Mouse (Mus musculus) liver, embryonic 12.5 days (tissue): ENCODE measurements around the gene Tas2r109. TPM values are rescaled to one million over a fixed set of nuclear protein-coding genes. Genes with fewer than 3 reads are reported as not detected.
"Not testable (repeated sequence)": the region's sequence is repeated elsewhere in the genome, so short reads cannot be mapped to it uniquely, and the experiment has no call there.

Source experiments
- ATAC-seq: fragments of 200-750 bp; cut with Nextera tagmentation; 2 replicates; pipeline ENCODE4 v1.8.0; 2017; ENCODE audit warnings: moderate number of reproducible peaks, mild to moderate bottlenecking, moderate library complexity
- H3K27ac ChIP-seq: fragments of 300-500 bp; sonication (generic); 2 replicates; pipeline ENCODE4 v1.5.1; 2016; ENCODE audit warnings: mild to moderate bottlenecking
- H3K27me3 ChIP-seq: fragments of 300-500 bp; sonication (generic); replicated peaks from 2 replicates; pipeline ENCODE4 v1.6.1; 2016; ENCODE audit warnings: mild to moderate bottlenecking, moderate library complexity
- H3K36me3 ChIP-seq: fragments of 300-500 bp; sonication (generic); 2 replicates; pipeline ENCODE4 v1.6.1; 2016; ENCODE audit warnings: mild to moderate bottlenecking, moderate library complexity
- H3K4me1 ChIP-seq: fragments of 300-500 bp; sonication (generic); 2 replicates; pipeline ENCODE4 v1.6.1; 2016
- H3K4me2 ChIP-seq: fragments of 300-500 bp; sonication (generic); 2 replicates; pipeline ENCODE4 v1.6.1; 2016; ENCODE audit warnings: mild to moderate bottlenecking, moderate library complexity
- H3K4me3 ChIP-seq: fragments of 300-500 bp; sonication (generic); 2 replicates; pipeline ENCODE4 v1.5.1; 2016; ENCODE audit warnings: mild to moderate bottlenecking, moderate library complexity
- H3K9ac ChIP-seq: fragments of 300-500 bp; sonication (generic); 2 replicates; pipeline ENCODE4 v1.6.1; 2016; ENCODE audit warnings: mild to moderate bottlenecking, moderate library complexity
- H3K9me3 ChIP-seq: fragments of 300-500 bp; sonication (generic); replicated peaks from 2 replicates; pipeline ENCODE4 v1.6.1; 2016; ENCODE audit warnings: mild to moderate bottlenecking, moderate library complexity
- WGBS: fragments of 180-500 bp; shearing (Covaris S2); methylation state at CpG from one replicate; pipeline ENCODE4 v1.1.7; 2016; ENCODE audit not compliant: insufficient replicate concordance; 5-methylcytosine and 5-hydroxymethylcytosine counted together
- polyA plus RNA-seq: library from polyadenylated mRNA; unstranded; fragments of >200 nt; fragmentation: Nextera tagmentation; extraction: Ambion mirVana; gene quantifications from 2 replicates; pipeline ENCODE4 v1.2.1, GENCODE M21; 2016

Tas2r109 gene
- polyA plus RNA-seq, result not detected in 2 replicates

GRCm38 (mm10) chr6:132980865-132981264, at the start of gene Tas2r109:
TSS of gene Tas2r109 (minus strand) at chr6:132980965.
- H3K27ac ChIP-seq, result no peak within 1 kb of the TSS
- H3K4me2 ChIP-seq, result no peak within 1 kb of the TSS
- no peak within 1 kb of the TSS for H3K4me3 ChIP-seq
- no peak within 1 kb of the TSS for H3K9ac ChIP-seq
- H3K27me3 ChIP-seq, result no peaks in the 10 kb centered on the region
- no peaks in the 10 kb centered on the region for H3K9me3 ChIP-seq
- H3K4me1 ChIP-seq, result no peaks in the 10 kb centered on the region
- ATAC-seq, result no peak
- WGBS, result 43% methylated on average over 2 of the region's 2 CpGs
- H3K36me3 ChIP-seq, result no peaks in the 10 kb centered on the region

DNA sequence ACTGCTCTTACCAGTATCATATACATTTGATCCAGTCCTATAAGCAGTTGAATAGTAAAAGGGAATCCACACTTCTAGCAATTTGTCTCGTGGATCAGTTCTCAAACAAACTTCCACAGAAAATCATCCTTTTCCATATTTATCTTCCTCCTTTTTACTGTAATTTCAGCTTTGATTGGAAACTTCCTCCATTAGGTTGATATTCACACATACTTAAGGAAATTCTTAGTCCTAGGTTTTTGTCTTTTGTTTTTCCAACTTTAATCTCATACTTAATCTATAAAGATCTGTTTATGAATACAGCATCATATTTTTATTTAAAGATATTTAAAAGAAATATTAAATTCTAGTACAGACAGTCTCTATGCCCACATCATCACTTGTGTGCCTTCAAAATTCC, 22.9 kb downstream of the Tas2r109 start, which contains the start of gene Tas2r131:
Gene Tas2r131 (minus strand): TSS at position 101 of the 400 bp plus-strand sequence.
- H3K9ac ChIP-seq, result no peak within 1 kb of the TSS
- no peak for ATAC-seq
- H3K4me2 ChIP-seq, result no peak within 1 kb of the TSS
- 44% methylated on average over 1 of the region's 1 CpGs for WGBS
- H3K9me3 ChIP-seq, result no peaks in the 10 kb centered on the region
- no peaks in the 10 kb centered on the region for H3K27me3 ChIP-seq
- H3K4me3 ChIP-seq, result no peak within 1 kb of the TSS
- no peaks in the 10 kb centered on the region for H3K36me3 ChIP-seq
- H3K4me1 ChIP-seq, result no peaks in the 10 kb centered on the region
- H3K27ac ChIP-seq, result no peak within 1 kb of the TSS

DNA sequence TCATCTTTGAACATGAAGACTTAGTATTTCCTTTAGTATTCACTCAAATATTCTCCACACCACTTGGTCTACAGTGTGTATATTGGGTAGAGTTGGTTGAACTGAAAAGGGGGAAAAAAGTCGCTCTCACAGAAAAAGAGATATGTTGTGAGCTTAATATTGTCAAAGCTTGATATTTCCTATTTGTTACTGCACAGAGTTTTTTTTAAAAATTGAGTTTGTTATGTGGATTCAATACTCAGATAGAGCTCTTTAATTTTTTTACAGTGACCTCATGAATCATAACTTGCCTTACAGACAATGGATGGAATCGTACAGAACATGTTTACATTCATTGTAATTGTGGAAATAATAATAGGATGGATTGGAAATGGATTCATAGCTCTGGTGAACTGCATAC, 30.0 kb downstream of the Tas2r109 start, which contains the start of gene Tas2r129:
Gene Tas2r129 (plus strand): TSS at position 301 of the 400 bp plus-strand sequence.
- no peak for ATAC-seq
- Histone ChIP-seq H3K27me3 (no peaks in the 10 kb centered on the region), H3K9ac (no peak within 1 kb of the TSS), H3K9me3 (no peaks in the 10 kb centered on the region), H3K4me3 (no peak within 1 kb of the TSS), H3K4me2 (no peak within 1 kb of the TSS), H3K4me1 (no peaks in the 10 kb centered on the region), H3K27ac (no peak within 1 kb of the TSS), H3K36me3 (no peaks in the 10 kb centered on the region)
- WGBS, result 61% methylated on average over 2 of the region's 2 CpGs

DNA sequence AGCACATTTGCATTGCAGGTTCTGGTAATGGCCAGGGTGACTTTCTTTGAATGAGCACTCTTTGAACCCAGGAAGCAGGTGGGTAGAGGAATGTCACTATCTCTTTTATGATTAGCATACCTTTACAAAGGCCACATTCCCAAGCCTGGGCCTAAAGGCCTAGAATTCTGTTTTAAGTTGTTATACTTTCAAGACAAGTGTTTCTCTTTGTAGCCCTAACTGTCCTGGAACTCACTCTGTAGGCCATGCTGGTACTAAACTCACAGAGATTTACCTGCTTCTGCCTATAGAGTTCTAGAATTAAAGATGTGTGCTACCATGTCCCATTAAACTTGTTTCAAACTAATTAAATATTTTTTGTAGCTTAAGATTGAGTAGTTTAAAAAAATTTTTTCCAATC, 39.4 kb downstream of the Tas2r109 start:
- ATAC-seq, H3K9ac ChIP-seq: not testable (repeated sequence)

More for the DNA sequence above, 39.4 kb downstream of the Tas2r109 start:
- not testable (repeated sequence) for H3K27me3 ChIP-seq, H3K4me3 ChIP-seq, H3K4me1 ChIP-seq, H3K27ac ChIP-seq, H3K4me2 ChIP-seq, H3K36me3 ChIP-seq, H3K9me3 ChIP-seq

Other genes with a start within 250 kb of the Tas2r109 start
- gene Tas2r115, start 242.9 kb downstream of the Tas2r109 start, polyA plus RNA-seq, result not detected in 2 replicates
- not detected in 2 replicates for gene Tas2r124, start 226.2 kb downstream of the Tas2r109 start, polyA plus RNA-seq
- gene Tas2r102, start 218.8 kb downstream of the Tas2r109 start, polyA plus RNA-seq, result not detected in 2 replicates
- not detected in 2 replicates for gene Tas2r136, start 202.8 kb downstream of the Tas2r109 start, polyA plus RNA-seq
- not detected in 2 replicates for gene Tas2r117, start 178.1 kb downstream of the Tas2r109 start, polyA plus RNA-seq
- not detected in 2 replicates for gene Tas2r123, start 133.8 kb downstream of the Tas2r109 start, polyA plus RNA-seq
- gene Tas2r116, start 125.5 kb downstream of the Tas2r109 start, polyA plus RNA-seq, result not detected in 2 replicates
- gene Tas2r110, start 113.0 kb downstream of the Tas2r109 start, polyA plus RNA-seq, result not detected in 2 replicates
- gene Tas2r113, start 88.0 kb downstream of the Tas2r109 start, polyA plus RNA-seq, result not detected in 2 replicates
- not detected in 2 replicates for gene Tas2r125, start 71.3 kb downstream of the Tas2r109 start, polyA plus RNA-seq
- gene Tas2r129, start 29.9 kb downstream of the Tas2r109 start, polyA plus RNA-seq, result not detected in 2 replicates
- not detected in 2 replicates for gene Tas2r131, start 23.0 kb downstream of the Tas2r109 start, polyA plus RNA-seq
- gene Tas2r103, start 56.1 kb upstream of the Tas2r109 start, polyA plus RNA-seq, result not detected in 2 replicates
- gene Tas2r140, start 74.9 kb upstream of the Tas2r109 start, polyA plus RNA-seq, result not detected in 2 replicates
- 34.3 and 35.3 TPM in 2 replicates for gene Smim10l1, start 123.9 kb upstream of the Tas2r109 start, polyA plus RNA-seq